Mouse (Mus musculus) thymus, postnatal 10 days (tissue): Measurements from ENCODE around the gene Chd5.

Experiments used
- DNase-seq, 2 experiments: peaks; one replicate each; pipeline ENCODE4 v3.0.0; 2021; ENCODE audit warnings: low spot score in 2 of 2

Chd5 gene

DNA sequence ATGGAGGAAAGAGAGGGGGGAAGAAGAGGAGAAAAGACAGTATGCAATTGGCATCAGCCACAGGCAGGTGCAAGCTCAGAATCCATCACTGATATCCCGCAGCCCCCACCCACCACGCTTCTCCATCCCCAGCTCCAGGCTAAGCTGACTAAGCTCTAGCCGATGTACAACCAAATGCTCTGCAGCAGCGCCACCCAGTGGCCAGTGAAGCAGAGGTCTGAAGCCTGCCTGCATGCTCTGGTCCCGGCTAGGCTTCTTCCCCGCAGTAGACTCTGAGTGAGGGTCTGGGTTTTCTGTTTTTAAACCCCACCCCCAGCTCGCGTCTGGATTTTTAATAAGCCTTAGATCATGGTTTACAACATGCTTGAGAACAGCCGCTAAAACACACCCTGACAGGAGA, 96.4 kb downstream of the Chd5 start:
- peak; percentile 39 to 76 for DNase-seq

DNA sequence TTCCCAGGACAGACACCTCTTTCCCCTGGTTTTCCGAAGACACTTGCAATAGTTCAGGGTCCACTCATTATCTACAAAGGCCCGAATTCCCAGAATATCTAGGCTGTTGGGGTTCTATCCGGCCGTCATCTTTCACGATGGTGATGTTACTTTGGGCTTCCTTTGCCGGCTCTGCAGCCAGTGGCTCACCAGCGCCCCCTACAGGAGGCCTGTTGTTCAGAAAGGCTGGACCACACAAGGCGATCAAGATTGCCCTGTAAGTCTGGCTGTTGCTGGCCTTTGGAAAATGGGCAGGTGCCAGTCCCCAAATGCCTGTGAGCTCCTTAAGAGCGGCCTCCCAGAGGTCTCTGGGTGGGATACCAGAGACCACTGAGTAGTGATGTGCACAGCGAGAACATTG, 96.8 kb downstream of the Chd5 start:
- DNase-seq: peak in 1 of 2 experiments; percentile 72
